Mouse (Mus musculus) MEL-GATA-1-ER (cell line): ENCODE measurements around the gene Olfr286.

Experiments
- DNase-seq: peaks from one replicate; pipeline ENCODE4 v3.0.0-alpha.2; 2012; ENCODE audit warnings: low read depth; ENCODE audit errors: extremely low read depth

The Olfr286 gene

GRCm38 (mm10) chr15:98234350-98234749 is at the start of gene Olfr286:
Olfr286 (minus strand) TSS chr15:98234450.
- DNase-seq, result no peak

DNA sequence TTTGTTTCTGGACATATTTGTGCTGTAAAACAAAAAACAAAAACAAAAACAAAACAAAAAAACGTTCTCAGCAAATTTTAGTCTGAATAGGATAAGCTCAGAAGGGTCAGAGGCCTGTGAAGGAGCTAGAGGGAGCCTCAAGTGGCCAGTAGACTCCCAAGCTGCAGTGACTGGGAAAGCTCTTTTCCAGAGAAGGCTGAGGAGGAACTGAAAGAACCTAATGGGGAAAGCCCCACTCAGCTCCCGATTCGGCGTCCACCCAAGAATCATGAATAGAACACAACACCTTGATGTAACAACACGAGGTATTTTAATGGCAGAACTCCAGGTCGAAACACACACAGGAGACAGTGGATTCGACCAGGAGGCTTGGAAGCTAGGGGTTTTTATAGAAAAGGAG is 23.5 kb upstream of the Olfr286 start:
- DNase-seq, result no peak

- no peak for DNase-seq
Measured at GRCm38 (mm10) chr15:98257193-98257592, 22.9 kb upstream of the Olfr286 start, which contains the start of gene H1fnt. H1fnt (minus strand) TSS chr15:98257293.

DNA sequence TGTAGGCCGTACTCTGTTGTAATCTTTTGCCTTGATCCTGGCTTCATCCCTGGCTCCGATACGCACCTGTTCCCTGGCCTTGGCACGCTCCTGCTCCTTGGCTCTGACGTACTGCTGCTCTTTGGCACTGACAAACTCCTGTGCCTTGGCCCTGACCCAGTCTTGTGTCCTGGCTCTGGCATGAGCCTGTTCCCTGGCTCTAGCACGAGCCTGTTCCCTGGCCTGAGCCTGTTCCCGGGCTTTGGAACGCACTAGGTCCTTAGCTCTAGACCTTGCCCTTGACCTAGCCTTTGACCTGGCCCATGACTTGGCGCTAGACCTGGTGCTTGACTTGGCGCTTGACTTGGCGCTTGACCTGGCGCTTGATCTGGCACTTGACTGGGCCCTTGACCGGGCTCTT is 22.0 kb upstream of the Olfr286 start:
- no peak for DNase-seq

DNA sequence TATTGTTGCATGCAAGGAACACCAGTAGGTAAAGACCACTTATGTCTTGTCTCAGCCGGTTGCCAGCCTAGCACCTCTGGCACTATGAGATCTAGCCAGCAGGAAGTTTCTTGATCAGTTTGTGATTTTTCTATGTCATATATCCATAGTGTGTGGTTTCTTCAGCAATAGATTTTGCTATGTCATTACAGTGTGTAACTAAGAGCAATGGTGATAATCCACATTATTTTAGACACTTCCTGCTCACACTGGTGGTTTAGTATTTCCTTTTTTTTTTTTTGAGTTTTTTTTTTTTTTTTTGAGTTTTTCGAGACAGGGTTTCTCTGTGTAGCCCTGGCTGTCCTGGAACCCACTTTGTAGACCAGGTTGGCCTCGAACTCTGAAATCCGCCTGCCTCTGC is 1.2 kb upstream of the Olfr286 start:
- no peak for DNase-seq

GRCm38 (mm10) chr15:98226096-98226495 is 8.2 kb downstream of the Olfr286 start:
- no peak for DNase-seq

DNA sequence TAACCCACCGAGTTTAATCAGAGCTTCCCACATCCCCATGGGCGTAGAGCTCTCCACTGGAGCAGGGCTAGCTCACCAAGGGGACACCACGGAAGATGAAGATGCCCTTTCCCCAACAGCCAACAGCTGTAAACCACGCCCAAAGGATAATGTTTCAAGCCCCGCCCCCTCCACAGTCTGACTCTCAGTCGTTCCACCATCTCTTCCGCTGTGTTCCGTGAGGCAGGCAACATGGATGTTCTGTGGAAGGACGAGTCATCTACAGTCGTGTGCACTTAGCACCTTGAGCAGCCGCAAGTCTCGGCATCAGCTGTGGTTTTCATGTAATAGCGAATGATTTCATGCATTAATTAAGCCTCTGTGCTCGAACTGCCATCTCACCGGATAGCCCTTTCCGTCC is 8.6 kb downstream of the Olfr286 start:
- DNase-seq, result no peak

- DNase-seq, result no peak
Measured at GRCm38 (mm10) chr15:98222377-98222776, 11.9 kb downstream of the Olfr286 start.

GRCm38 (mm10) chr15:98220877-98221276 is 13.4 kb downstream of the Olfr286 start, which contains the start of the genes Gm44579 and Olfr287:
Gm44579 (minus strand) TSS chr15:98220977.
Olfr287 (minus strand) TSS chr15:98221056.
- DNase-seq, result no peak

GRCm38 (mm10) chr15:98214130-98214529 is 20.1 kb downstream of the Olfr286 start:
- DNase-seq, result no peak

- DNase-seq, result no peak
Measured at GRCm38 (mm10) chr15:98213336-98213870, 20.8 kb downstream of the Olfr286 start.

GRCm38 (mm10) chr15:98209676-98210075 is 24.6 kb downstream of the Olfr286 start:
- DNase-seq, result no peak

DNA sequence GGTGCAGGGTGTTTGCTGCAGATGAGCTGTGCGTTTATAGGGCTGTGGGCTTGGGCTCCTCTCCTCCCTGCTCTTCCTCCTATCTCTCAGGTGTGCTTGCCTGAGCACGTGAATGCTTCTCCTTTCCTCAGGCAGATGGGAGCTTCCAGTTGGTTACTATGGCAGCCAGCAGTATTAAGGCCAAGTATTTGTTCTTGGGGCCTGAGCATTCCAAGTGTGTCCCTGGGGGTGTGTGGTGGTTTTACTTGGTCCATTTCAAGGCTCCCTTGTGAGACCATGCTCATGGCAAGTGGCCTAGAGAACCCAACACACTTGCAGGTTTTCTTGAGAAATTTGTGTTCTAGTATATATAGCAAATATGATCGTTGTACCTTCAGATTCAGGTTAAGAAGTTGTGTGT is 38.8 kb downstream of the Olfr286 start, which contains the start of gene Olfr288:
Olfr288 (minus strand) TSS at position 101 of the 400 bp plus-strand sequence.
- DNase-seq, result no peak

GRCm38 (mm10) chr15:98184456-98184855 is 49.8 kb downstream of the Olfr286 start:
- DNase-seq, result no peak

DNA sequence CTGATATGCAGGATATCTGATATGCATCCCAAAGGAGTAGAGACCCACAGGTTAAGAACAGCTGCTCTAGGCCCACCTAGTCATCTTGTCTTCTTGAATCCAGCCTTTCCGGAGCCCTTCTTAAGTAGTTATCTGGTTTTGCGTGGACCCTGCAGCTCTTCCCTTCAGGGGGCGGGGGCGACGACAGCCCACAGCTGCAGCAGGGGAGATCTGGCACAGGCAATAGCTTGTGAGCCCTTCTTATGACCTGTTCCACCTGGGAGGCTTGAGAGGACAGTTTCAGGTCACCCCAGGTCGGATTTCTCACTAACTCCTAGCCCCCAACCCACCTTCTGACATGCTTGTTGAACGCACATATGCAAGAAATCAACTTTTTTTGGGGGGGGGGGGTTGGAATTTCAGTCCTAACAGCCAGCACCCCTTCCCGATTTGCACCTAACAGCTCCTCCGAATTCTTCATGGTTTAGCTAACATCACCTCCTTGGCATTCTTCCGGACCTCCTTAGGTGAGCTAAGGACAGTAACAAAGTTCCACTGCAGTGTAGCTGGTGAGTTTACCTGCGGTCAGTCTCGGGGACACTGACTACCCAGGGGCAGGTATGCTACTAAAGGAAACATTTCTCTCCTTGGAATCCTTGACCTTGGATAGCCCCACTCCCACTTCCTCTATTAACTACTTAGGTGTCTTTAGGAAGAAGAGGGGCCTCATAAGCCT is 52.2 kb downstream of the Olfr286 start:
- no peak for DNase-seq

DNA sequence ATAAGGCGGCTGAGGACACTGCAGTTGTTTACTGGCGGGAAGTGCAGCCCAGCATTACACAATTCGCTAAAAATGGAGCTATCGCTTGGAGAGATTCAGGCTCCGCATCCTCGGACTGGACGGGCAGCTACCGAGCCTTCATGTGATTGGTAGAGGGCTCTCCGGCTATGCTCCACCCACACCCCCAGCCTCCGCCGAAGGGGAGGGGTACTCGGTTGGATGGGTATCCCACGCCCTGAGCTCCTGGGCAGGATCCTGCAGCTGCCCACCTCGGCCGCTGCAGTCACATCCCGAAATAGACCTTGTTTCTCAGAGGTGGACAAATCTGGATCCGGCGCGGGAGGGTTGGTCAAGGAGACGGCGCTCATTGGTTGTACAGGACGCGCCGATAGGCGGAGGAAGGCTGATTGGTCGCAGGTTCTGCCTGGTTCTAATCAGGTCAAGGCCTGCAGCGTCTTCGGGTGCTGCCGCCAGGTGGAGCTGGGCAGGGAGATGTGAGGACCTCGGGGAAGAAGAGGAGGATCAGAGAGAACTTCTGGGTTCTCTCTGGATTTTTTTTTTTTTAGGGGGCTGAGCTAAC is 53.0 kb downstream of the Olfr286 start:
- DNase-seq, result peak; percentile 97

DNA sequence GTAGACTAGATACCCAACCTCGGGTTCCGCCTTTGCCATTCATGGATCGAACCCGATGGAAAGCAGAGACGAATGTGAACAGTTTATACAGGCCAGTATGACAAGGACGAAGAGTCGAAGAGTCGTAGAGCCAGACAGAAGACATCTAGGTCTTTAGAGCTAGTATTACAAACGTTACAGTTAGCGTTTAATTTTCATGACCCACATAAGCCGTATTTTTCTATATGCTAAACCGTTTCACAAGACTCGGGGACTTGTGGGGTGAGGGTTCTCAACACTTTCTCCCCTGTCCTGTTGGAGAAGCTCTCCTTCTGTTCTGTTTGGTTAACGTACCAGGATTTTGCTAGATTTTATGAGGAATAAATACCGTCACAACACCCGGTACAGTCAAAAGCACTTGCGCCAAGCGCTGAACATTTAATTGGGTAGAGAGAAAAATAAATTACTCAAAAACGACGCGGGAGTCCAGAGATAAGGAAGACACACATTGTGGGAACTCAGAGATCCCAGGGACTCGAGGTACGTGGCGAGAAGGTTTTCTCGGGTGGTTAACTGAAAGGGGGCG is 53.6 kb downstream of the Olfr286 start:
- DNase-seq, result no peak

DNA sequence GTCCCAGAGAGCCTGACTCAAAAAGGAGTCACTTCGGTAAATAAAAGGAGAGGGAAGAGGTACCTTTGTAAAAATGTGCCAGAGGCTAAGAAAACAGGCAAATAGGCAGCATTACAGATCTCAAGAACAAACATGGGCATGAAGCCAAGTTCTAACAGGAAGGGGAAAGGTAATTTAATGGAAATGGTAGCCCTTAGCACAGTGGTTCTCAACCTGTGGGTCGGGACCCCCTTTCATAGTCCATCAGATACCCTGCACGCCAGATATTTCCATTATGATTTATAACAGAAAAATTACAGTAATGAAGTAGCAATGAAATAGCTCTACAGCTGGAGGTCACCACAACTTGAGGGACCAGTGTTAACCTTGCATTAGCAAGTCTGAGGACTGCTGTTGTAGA is 56.9 kb downstream of the Olfr286 start:
- DNase-seq, result no peak
